26 mouse cellular contexts compared by ENCODE assay signal in genomic region chr17:50503075-50503474, GRCm38 (mm10). TPM values are rescaled to one million over a fixed set of nuclear protein-coding genes. Genes with fewer than 3 reads are reported as not detected.
A peak's percentile ranks its signal among the peaks of the same experiment; 100 is the strongest.
DNase-seq lines count a peak whose midpoint lies in the region; ATAC-seq lines count a peak whose summit lies in the region.
"Had no signal": no experiment of that assay in that cellular context is flagged by ENCODE, and none has a peak within 500 bp of the region (broad histone marks: within the 10 kb centered on the region; RNA-seq: fewer than 3 reads in every experiment).

No protein-coding gene starts in this region.

- no peaks in the 10 kb centered on the region for H3K36me3 ChIP-seq in kidney, embryonic 15.5 days
- H3K36me3 ChIP-seq in midbrain, embryonic 11.5 days (ENCODE audit: control insufficient read depth, insufficient read depth, low read length): no peaks in the 10 kb centered on the region
- no peaks in the 10 kb centered on the region for H3K36me3 ChIP-seq in midbrain, embryonic 15.5 days (replicated peaks)
- H3K36me3 ChIP-seq: hindbrain, embryonic 13.5 days; limb, embryonic 13.5 days; liver, embryonic 15.5 days; midbrain, embryonic 10.5 days; neural tube, embryonic 15.5 days had no signal

- ATAC-seq in kidney, embryonic 15.5 days (replicated peaks; ENCODE audit: low FRiP score): no peak
- no peak for ATAC-seq in midbrain, embryonic 11.5 days (ENCODE audit: low FRiP score)
- ATAC-seq in midbrain, embryonic 15.5 days (replicated peaks): no peak
- ATAC-seq: forebrain, embryonic 13.5 days; inflammation-experienced regulatory T-cells, adult 6 months had no signal

- H3K27me3 ChIP-seq in kidney, embryonic 15.5 days: peaks cover 12% of the 10 kb centered on the region
- no peaks in the 10 kb centered on the region; the same call in 1 of the 2 replicates for H3K27me3 ChIP-seq in midbrain, embryonic 11.5 days (ENCODE audit: control insufficient read depth, insufficient read depth, low read length)
- H3K27me3 ChIP-seq in midbrain, embryonic 15.5 days (replicated peaks): 0 out of 2 replicates have a peak, but pooled peaks cover 3% of the 10 kb centered on the region
- H3K27me3 ChIP-seq: forebrain, embryonic 13.5 days; hindbrain, embryonic 13.5 days; neural tube, embryonic 15.5 days had no signal

- H3K4me2 ChIP-seq in kidney, embryonic 15.5 days: no peak overlapping the region
- H3K4me2 ChIP-seq in midbrain, embryonic 11.5 days: no peak overlapping the region
- no peak overlapping the region for H3K4me2 ChIP-seq in midbrain, embryonic 15.5 days
- H3K4me2 ChIP-seq: forebrain, embryonic 13.5 days; hindbrain, embryonic 13.5 days; limb, embryonic 13.5 days; liver, embryonic 15.5 days; neural tube, embryonic 15.5 days had no signal

- no peak overlapping the region for H3K4me3 ChIP-seq in kidney, embryonic 15.5 days (replicated peaks)
- no peak overlapping the region for H3K4me3 ChIP-seq in midbrain, embryonic 11.5 days (ENCODE audit: low read depth, low read length)
- no peak overlapping the region for H3K4me3 ChIP-seq in midbrain, embryonic 15.5 days
- H3K4me3 ChIP-seq: forebrain, embryonic 13.5 days; heart, adult 2 months; hindbrain, embryonic 13.5 days; limb, embryonic 13.5 days; liver, embryonic 15.5 days; midbrain, embryonic 10.5 days; neural tube, embryonic 15.5 days had no signal

- peaks cover 5% of the 10 kb centered on the region for H3K4me1 ChIP-seq in kidney, embryonic 15.5 days
- H3K4me1 ChIP-seq in midbrain, embryonic 11.5 days (ENCODE audit: control insufficient read depth, insufficient read depth, low read length): no peaks in the 10 kb centered on the region; the same call in 1 of the 2 replicates
- H3K4me1 ChIP-seq in midbrain, embryonic 15.5 days: no peaks in the 10 kb centered on the region
- H3K4me1 ChIP-seq: hindbrain, embryonic 13.5 days; neural tube, embryonic 15.5 days had no signal

- WGBS in kidney, embryonic 15.5 days: 93% methylated on average over 7 of the region's 7 CpGs
- whole genome bisulfite sequencing in midbrain, embryonic 11.5 days: 84% methylated on average over 7 of the region's 7 CpGs
- 85% methylated on average over 7 of the region's 7 CpGs for WGBS in midbrain, embryonic 15.5 days

- peak; percentile 1 for DNase-seq in cerebellum, adult 9-10 months
- no peak for DNase-seq in cerebellum, postnatal 36 days
- peak; percentile 43 for DNase-seq in kidney, adult 18-20 months
- peak; percentile 61 for DNase-seq in midbrain, embryonic 11.5 days (ENCODE audit: low spot score, missing footprints)
- DNase-seq in frontal cortex, postnatal 10 days (ENCODE audit: low spot score in 2 of 2): no peak
- DNase-seq in right cerebral cortex, adult 2 months (ENCODE audit: low spot score in 2 of 2): no peak
- DNase-seq: adrenal gland, postnatal 10 days; cerebellum, adult 18-20 months; cerebellum, postnatal 25 days; heart, adult 2 months; heart, postnatal 36 days; layer of hippocampus, postnatal 36 days; lung, postnatal 4 days; right cerebral cortex, adult 18-20 months; thymus, adult 2 months; thymus, postnatal 4 days had no signal

- H3K9me3 ChIP-seq in kidney, embryonic 15.5 days (replicated peaks): no peaks in the 10 kb centered on the region
- no peaks in the 10 kb centered on the region for H3K9me3 ChIP-seq in midbrain, embryonic 11.5 days (ENCODE audit: control insufficient read depth, low read length)
- H3K9me3 ChIP-seq in midbrain, embryonic 15.5 days: no peaks in the 10 kb centered on the region
- H3K9me3 ChIP-seq: forebrain, embryonic 13.5 days; hindbrain, embryonic 13.5 days; limb, embryonic 13.5 days; liver, embryonic 15.5 days; midbrain, embryonic 10.5 days; neural tube, embryonic 15.5 days had no signal

- H3K9ac ChIP-seq in kidney, embryonic 15.5 days: no peak overlapping the region
- H3K9ac ChIP-seq in midbrain, embryonic 11.5 days (ENCODE audit: low read length): no peak overlapping the region
- H3K9ac ChIP-seq in midbrain, embryonic 15.5 days: no peak overlapping the region
- H3K9ac ChIP-seq: forebrain, embryonic 13.5 days; hindbrain, embryonic 13.5 days; limb, embryonic 13.5 days; liver, embryonic 15.5 days; neural tube, embryonic 15.5 days had no signal

- no peak overlapping the region for H3K27ac ChIP-seq in kidney, embryonic 15.5 days
- no peak overlapping the region for H3K27ac ChIP-seq in midbrain, embryonic 11.5 days (ENCODE audit: low read depth, low read length)
- no peak overlapping the region for H3K27ac ChIP-seq in midbrain, embryonic 15.5 days
- H3K27ac ChIP-seq: forebrain, embryonic 13.5 days; heart, adult 2 months; hindbrain, embryonic 13.5 days; limb, embryonic 13.5 days; liver, embryonic 15.5 days; midbrain, embryonic 10.5 days; neural tube, embryonic 15.5 days; stomach, postnatal 0 days had no signal

RNA-seq across cellular contexts. Expression of gene Plcl2, which starts 6.1 kb away (rescaled TPM):
- 3.5 and 3.6 TPM in 2 replicates for polyA plus RNA-seq in kidney, embryonic 15.5 days (2015; fragmentation: Nextera tagmentation; extraction: Ambion mirVana)
- polyA plus RNA-seq in midbrain, embryonic 11.5 days (2014; fragmentation: Nextera tagmentation; extraction: Ambion mirVana): 6.1 and 6.5 TPM in 2 replicates
- polyA plus RNA-seq in midbrain, embryonic 15.5 days (2015; fragmentation: Nextera tagmentation; extraction: Ambion mirVana): 9.6 and 11.4 TPM in 2 replicates

Comparison
In these comparisons a context has a peak if more than half of its experiments do, and no peak if none do; other contexts are left out.
1. DNase-seq: peak in cerebellum, adult 9-10 months (single experiment), kidney, adult 18-20 months (single experiment) and midbrain, embryonic 11.5 days (single experiment); none in cerebellum, postnatal 36 days (0 of 2), frontal cortex, postnatal 10 days (0 of 2) and right cerebral cortex, adult 2 months (0 of 2).